Mouse (Mus musculus): Measurements from ENCODE around the gene Slc4a3. TPM values are rescaled to one million over a fixed set of nuclear protein-coding genes. Genes with fewer than 3 reads are reported as not detected.

The Slc4a3 gene
- total RNA-seq, 1 experiment from 2014 or later, result 184 TPM

- DNase-seq, result no peak
Measured at GRCm38 (mm10) chr1:75560206-75560913, 14.3 kb downstream of the Slc4a3 start.

DNA sequence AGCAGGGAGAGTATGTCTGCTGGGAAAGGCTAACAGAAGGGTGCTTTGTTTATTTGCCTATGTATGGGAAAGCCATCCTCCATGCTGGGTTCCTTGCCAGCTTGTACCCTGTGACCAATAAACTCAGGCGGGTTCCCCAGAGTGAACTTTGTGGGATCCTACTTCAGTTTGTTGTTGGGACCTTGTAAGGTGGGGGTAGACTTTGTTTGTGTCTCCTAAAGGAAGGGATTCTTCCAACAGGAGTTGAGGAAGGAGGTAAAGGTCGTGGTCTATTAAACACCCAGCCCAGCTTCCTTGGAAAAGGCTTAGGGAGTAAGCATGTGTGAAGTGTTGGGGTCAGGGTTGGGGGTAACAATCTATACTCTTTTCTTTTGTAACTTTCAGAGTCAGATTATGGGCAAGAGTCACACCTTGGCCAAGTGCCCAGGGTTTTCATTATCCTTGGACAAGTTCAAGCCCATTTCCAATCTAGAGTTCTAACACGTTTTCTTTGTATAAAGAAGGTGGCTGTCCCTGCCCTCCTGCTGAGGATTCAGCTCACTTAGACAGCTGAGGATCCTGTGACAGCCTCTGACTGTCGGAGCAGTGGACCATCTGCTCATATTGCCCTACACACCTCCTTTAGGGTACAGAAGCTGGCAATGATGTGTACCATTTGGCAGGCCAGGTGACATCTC, 15.3 kb downstream of the Slc4a3 start:
- DNase-seq, result peak; percentile 55

- no peak for DNase-seq
Measured at GRCm38 (mm10) chr1:75561898-75562238, 15.8 kb downstream of the Slc4a3 start.

DNA sequence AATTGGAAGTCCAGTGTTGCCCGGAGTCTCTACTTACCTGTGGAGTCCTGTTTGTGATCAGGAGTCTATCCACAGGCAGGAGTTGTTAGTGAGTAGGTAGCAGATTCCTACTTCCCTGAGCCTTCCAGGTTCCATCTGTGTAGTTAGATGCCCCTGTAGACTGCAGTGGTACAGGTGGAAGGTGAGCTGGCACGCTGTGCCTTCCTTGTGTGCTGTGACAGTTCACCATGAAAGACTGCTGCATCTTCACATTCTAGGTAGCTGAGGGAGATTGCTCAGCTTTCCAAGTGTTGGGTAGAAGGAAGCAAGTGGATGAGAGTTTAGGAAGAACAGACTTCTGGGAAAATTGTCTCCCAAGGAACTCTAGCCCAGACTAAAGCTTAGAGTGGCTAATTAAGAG, 18.0 kb downstream of the Slc4a3 start:
- DNase-seq, result no peak

- DNase-seq, result no peak
Measured at GRCm38 (mm10) chr1:75564916-75565315, 18.9 kb downstream of the Slc4a3 start.

GRCm38 (mm10) chr1:75565616-75566015, 19.6 kb downstream of the Slc4a3 start:
- no peak for DNase-seq

- no peak for DNase-seq
Measured at GRCm38 (mm10) chr1:75570403-75570802, 24.3 kb downstream of the Slc4a3 start.

DNA sequence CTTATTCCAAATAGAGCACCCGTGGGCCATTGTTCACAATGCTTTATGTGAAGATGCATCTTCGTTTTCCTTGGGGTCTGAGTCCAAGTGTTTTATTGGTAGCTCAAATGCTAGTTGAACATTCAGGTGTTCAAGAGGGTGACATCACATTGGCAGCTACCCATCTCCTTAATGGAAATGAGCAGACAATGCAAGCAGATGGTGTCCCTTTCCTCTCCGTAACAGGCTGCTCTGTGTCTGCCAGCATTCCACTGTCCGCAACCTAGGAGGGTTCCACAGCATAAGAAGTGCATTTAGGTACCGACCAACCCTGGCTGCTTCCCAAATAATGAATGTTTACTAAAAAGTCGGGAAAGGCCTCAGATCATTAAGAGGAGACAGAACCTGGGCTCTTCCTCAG, 26.7 kb downstream of the Slc4a3 start:
- DNase-seq, result no peak

- DNase-seq, result no peak
Measured at GRCm38 (mm10) chr1:75573715-75574114, 27.6 kb downstream of the Slc4a3 start.

- DNase-seq, result no peak
Measured at GRCm38 (mm10) chr1:75574476-75575310, 28.6 kb downstream of the Slc4a3 start.

GRCm38 (mm10) chr1:75581936-75582624, 36.0 kb downstream of the Slc4a3 start:
- no peak for DNase-seq

DNA sequence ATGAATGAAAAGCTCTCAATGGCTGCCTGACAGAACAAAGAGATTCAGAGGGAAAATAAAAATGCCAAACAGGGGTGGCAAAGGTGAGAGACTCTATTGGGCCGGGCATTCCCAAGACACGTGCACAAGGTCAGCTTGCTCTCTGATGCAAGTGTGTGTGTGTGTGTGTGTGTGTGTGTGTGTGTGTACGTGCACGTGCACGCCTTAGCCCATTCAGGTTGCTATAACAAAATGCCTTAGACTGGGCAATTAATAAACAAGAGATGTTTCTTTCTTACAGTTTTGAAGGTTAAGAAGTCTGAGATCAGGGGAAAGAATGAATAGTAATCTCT, 36.5 kb downstream of the Slc4a3 start:
- no peak for DNase-seq

DNA sequence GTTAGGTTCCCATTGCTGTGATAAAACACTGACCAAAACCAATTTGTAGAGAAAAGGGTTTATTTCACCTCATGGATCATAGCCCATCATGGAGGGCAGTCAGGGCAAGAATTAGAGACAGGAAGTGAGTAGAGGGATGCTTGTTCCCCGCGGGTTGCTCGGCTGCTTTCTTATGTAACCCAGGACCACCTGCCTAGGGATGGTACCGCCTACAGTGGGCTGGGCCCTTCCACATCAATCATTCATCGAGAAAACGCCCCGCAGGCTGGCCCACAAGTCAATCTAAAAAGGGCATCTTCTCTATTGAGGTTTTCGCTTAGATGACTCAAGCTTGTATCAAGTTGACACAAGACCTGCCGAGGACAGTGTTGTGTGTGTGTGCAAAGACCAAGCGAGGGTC, 37.0 kb downstream of the Slc4a3 start:
- no peak for DNase-seq

- DNase-seq, result no peak
Measured at GRCm38 (mm10) chr1:75586791-75587190, 40.7 kb downstream of the Slc4a3 start.

DNA sequence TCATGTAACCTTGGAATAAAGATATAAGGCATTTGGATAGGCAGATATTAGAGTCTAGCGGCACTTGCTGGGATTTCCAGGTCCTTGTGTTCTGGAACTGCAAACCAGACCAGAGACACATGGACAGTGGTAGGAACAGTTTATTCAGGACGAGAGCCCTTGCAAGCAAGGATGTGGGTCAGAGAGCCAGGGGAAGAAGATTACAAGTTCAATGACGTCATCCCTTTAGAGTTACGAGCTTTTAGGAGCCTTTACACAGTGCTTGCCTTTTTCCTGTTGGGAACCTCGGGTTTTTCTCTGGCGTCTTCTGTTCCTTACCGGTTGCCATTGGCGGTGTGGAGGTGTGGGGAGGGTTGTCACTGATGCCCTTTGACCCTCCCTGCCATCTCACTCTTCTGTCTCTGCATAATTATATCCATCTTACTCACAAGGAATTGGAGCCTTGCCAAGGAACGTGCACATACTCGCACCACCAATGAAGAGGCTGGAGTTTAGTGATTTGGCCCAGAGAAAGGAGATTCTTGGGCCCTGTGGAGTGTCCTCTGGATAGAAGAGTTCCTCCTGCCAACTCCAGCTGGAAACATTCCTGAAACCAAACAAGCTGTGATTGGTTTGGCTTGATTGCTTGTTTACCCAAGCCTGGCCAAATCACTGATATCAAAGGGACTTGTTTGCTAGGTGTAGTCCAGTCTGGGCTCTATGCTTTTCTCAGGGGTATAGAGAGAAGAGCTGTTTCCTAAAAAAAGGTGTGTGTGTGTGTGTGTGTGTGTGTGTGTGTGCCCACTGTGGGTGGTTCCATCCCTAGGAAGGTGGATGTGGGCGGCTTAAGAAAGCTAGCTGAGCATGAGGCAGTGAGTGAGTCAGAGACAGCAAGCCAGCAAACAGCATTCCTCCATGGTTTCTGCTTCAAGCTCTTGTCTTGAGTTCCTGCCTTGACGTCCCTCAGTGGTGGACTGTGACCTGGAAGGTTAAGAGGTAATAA, 42.0 kb downstream of the Slc4a3 start:
- no peak for DNase-seq

DNA sequence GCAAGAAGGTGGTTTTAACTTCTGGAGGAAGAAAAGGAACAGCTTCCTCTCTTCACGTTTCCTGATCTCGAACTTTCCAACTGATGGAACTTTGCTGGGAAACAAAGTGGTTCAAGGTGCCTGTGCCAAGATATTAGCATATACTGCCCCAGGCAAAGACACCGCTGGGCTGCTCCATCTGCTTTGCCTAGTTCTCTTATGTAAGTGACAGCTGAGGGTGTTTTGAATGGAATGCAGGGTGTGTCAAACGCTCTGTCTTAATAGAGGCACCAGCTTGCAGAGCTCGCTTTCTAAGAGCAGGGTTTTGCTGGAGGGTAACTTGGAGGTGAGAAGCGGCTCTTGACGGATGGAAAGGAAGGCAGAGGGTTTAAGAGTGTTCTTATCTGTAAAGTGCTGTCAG, 42.8 kb downstream of the Slc4a3 start:
- no peak for DNase-seq

DNA sequence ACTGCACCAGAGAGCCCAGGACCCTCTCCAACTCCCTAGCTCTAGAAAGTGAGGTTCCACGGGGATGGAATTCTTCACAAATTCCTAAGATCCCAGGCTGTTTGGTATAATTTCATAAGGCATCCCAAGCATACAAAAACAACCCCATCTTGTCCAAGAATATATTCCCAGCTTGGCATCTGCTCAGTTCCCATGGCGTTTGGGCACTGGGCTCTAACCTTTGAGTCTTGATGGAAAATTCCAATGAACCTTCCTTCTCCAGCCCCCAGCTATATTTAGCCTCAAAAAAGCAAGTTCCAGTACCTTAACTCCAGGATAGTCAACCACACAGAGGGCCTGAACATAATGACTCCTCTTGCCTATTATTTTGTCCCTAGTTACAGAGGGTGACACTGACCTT, 43.9 kb downstream of the Slc4a3 start:
- DNase-seq, result no peak

DNA sequence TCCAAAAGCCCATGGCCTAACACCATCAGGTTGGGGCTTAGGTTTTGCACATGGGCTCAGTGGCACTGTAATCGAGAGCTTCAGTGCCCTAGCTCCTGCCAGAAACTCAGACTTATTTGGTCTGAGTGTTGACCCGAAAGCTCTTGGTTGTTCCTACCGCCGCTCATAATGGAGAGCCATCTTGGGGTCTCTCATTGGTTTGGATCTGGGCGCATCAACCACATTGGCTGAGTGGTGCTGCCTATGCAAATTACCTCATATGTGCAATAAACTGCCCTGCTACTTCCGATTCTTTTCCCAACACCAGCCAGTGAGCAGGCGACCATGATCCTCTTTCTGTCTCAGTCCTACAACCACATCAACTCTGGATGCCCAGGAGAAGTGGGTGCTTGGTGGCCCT, 47.9 kb downstream of the Slc4a3 start:
- DNase-seq, result no peak

DNA sequence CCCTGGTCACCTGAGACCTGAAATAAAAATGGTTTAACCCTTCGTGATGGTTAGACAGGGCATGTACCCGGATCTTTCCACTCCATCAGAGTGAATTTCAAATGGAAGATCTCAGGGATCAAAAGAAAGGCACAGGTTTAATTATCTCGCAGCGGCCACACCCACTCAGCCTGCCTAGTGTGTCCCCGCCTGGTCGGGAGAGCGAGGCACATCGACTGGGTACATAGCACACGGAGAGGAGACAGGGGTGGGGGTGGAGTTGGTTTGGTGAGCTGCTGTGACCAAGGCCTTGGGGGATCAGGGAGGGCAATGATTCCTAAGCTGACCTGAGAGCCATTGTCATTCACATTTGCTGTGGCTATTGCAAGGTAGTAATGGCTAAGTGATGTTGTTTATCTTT, 48.8 kb downstream of the Slc4a3 start:
- DNase-seq, result no peak

DNA sequence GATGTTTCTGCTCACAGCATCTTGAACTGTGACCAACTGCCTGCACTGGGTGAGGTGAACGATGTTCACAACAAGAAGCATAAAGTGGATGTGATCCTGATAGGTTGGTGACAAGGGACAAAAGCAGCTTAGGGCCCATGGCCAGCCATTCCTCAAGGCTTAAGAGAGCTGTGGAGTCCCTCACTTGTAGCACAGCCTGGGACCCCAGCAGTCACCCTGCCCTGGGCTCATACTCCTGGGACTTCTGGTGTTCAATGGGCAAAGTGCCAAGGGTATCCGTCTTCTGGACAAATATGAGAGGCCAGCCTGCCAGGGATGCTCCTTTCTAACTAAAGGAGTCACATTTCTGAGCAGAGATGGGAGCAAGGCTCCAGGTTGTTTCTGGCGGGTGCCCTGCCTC, 49.9 kb downstream of the Slc4a3 start:
- DNase-seq, result no peak

- DNase-seq, result no peak
Measured at GRCm38 (mm10) chr1:75596906-75597305, 50.8 kb downstream of the Slc4a3 start.

GRCm38 (mm10) chr1:75597622-75598021, 51.6 kb downstream of the Slc4a3 start:
- peak; percentile 27 for DNase-seq
